Mouse (Mus musculus): ENCODE data around the gene Slc25a41. TPM values are rescaled to one million over a fixed set of nuclear protein-coding genes. Genes with fewer than 3 reads are reported as not detected.

Gene Slc25a41
- polyA plus RNA-seq, 1 experiment from 2014 or later, result not detected

DNA sequence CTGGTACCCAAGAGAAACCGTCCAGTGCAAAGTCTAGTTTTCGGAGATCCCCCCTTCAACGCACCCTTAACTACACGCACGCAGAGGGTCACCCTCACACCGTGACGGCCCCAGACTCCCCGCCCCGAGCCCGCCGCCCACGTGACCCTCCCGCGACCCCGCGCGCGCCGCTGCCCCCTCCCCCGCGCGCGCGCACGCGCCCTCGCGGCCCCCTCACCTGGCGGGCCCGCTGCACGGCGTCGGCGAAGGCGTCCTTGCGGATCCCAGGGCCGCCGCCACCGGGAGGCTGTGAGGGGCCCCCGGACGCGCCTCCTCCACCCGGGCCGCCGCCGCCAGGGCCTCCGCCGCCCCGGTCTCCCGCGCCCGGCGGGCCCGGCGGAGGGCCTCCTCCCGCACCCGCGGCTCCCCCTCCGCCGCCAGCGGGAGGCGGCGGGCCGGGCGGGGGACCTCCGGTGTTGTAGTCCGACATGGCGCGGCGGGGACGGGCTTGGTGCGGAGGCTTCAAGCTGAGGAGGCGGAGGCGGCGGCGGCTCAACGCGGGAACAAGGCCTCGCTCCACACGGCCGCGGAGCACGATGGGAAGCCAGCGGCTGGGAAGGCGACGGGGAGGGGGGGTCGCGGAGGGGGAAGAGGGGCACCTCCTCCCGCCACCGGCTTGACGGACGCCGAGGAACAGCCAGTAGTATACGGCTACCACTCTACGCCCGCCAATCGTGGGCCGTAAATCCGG is 10.4 kb downstream of the Slc25a41 start, which contains the start of gene Khsrp:
Gene Khsrp (minus strand): TSS at position 592 of the 730 bp plus-strand sequence.
- no peak for ATAC-seq
- H3K4me3 ChIP-seq (ENCODE audit: low read depth, low read length), result peak within 1 kb of the TSS; percentile 89
- peak within 1 kb of the TSS; percentile 87 for H3K4me2 ChIP-seq (ENCODE audit: low read length)
- H3K9ac ChIP-seq (ENCODE audit: low read depth, low read length), result peak within 1 kb of the TSS; percentile 80
- peaks cover 9% of the 10 kb centered on the region; the same call in 1 of the 2 replicates for H3K36me3 ChIP-seq (ENCODE audit: control insufficient read depth, insufficient read depth, low read length)
- no peaks in the 10 kb centered on the region for H3K9me3 ChIP-seq (replicated peaks; ENCODE audit: control insufficient read depth, low read length, poor library complexity, severe bottlenecking)
- no peaks in the 10 kb centered on the region for H3K27me3 ChIP-seq (ENCODE audit: control insufficient read depth, insufficient read depth, low read depth, low read length)
- WGBS, result under 1% methylated on average over 70 of the region's 99 CpGs
- H3K4me1 ChIP-seq (ENCODE audit: control insufficient read depth, insufficient read depth, low read length), result peaks cover 14% of the 10 kb centered on the region
- H3K27ac ChIP-seq (ENCODE audit: low read length), result peak within 1 kb of the TSS; percentile 86

- Histone ChIP-seq H3K9me3 (replicated peaks; ENCODE audit: control insufficient read depth, low read length, poor library complexity, severe bottlenecking) (no peaks in the 10 kb centered on the region), H3K27ac (ENCODE audit: low read length) (no peak overlapping the region), H3K9ac (ENCODE audit: low read depth, low read length) (0 out of 2 replicates have a peak overlapping the region, but pooled peaks have one; percentile 80), H3K4me2 (ENCODE audit: low read length) (peak overlapping the region; percentile 87), H3K4me1 (ENCODE audit: control insufficient read depth, insufficient read depth, low read length) (peaks cover 14% of the 10 kb centered on the region), H3K27me3 (ENCODE audit: control insufficient read depth, insufficient read depth, low read depth, low read length) (no peaks in the 10 kb centered on the region), H3K36me3 (ENCODE audit: control insufficient read depth, insufficient read depth, low read length) (peaks cover 18% of the 10 kb centered on the region), H3K4me3 (ENCODE audit: low read depth, low read length) (peak overlapping the region; percentile 89)
- WGBS, result 56% methylated on average over 8 of the region's 8 CpGs
- no peak for ATAC-seq
These were observed 11.8 kb downstream of the Slc25a41 start for GRCm38 (mm10) chr17:57029691-57030090.

GRCm38 (mm10) chr17:57027471-57027870 is 14.0 kb downstream of the Slc25a41 start:
- H3K27ac ChIP-seq (ENCODE audit: low read length), result no peak overlapping the region
- no peaks in the 10 kb centered on the region for H3K27me3 ChIP-seq (ENCODE audit: control insufficient read depth, insufficient read depth, low read depth, low read length)
- no peak overlapping the region for H3K4me2 ChIP-seq (ENCODE audit: low read length)
- 90% methylated on average over 4 of the region's 4 CpGs for WGBS
- peaks cover 38% of the 10 kb centered on the region for H3K36me3 ChIP-seq (ENCODE audit: control insufficient read depth, insufficient read depth, low read length)
- H3K9me3 ChIP-seq (replicated peaks; ENCODE audit: control insufficient read depth, low read length, poor library complexity, severe bottlenecking), result no peaks in the 10 kb centered on the region
- H3K4me1 ChIP-seq (ENCODE audit: control insufficient read depth, insufficient read depth, low read length), result peaks cover 14% of the 10 kb centered on the region
- H3K4me3 ChIP-seq (ENCODE audit: low read depth, low read length), result no peak overlapping the region
- no peak overlapping the region for H3K9ac ChIP-seq (ENCODE audit: low read depth, low read length)
- ATAC-seq, result no peak

DNA sequence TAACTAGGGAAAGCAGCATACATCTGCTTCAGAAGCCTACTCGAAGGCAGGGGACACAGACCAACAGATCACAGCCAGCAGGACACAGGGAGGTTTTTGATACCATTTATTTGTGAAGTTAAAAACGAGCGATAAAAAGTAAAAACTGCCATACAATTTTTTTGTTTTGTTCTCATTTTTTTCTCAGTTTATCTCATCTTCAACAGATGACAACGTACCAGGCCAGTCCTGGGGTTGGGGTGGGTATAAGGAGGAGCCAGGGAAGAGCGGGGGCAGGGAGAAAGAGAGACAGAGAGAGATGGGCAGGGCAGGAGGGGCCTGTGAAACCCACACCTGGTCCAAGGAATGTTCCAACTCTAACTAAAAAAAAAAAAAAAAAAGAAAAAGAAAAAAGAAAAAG is 20.5 kb downstream of the Slc25a41 start:
- no peak for ATAC-seq
- Histone ChIP-seq H3K4me1 (ENCODE audit: control insufficient read depth, insufficient read depth, low read length) (no peaks in the 10 kb centered on the region), H3K9me3 (replicated peaks; ENCODE audit: control insufficient read depth, low read length, poor library complexity, severe bottlenecking) (no peaks in the 10 kb centered on the region), H3K27me3 (ENCODE audit: control insufficient read depth, insufficient read depth, low read depth, low read length) (no peaks in the 10 kb centered on the region), H3K4me3 (ENCODE audit: low read depth, low read length) (no peak overlapping the region), H3K27ac (ENCODE audit: low read length) (no peak overlapping the region), H3K4me2 (ENCODE audit: low read length) (no peak overlapping the region), H3K36me3 (ENCODE audit: control insufficient read depth, insufficient read depth, low read length) (peaks cover 41% of the 10 kb centered on the region), H3K9ac (ENCODE audit: low read depth, low read length) (no peak overlapping the region)
- WGBS, result 95% methylated on average over 5 of the region's 5 CpGs

- Histone ChIP-seq H3K4me2 (ENCODE audit: low read length) (no peak overlapping the region), H3K9ac (ENCODE audit: low read depth, low read length) (no peak overlapping the region), H3K4me1 (ENCODE audit: control insufficient read depth, insufficient read depth, low read length) (no peaks in the 10 kb centered on the region), H3K27me3 (ENCODE audit: control insufficient read depth, insufficient read depth, low read depth, low read length) (no peaks in the 10 kb centered on the region), H3K9me3 (replicated peaks; ENCODE audit: control insufficient read depth, low read length, poor library complexity, severe bottlenecking) (no peaks in the 10 kb centered on the region), H3K4me3 (ENCODE audit: low read depth, low read length) (no peak overlapping the region), H3K27ac (ENCODE audit: low read length) (no peak overlapping the region), H3K36me3 (ENCODE audit: control insufficient read depth, insufficient read depth, low read length) (peaks cover 32% of the 10 kb centered on the region)
- WGBS, result 75% methylated on average over 2 of the region's 2 CpGs
- ATAC-seq, result no peak
These were observed 21.8 kb downstream of the Slc25a41 start for GRCm38 (mm10) chr17:57019693-57020092.

DNA sequence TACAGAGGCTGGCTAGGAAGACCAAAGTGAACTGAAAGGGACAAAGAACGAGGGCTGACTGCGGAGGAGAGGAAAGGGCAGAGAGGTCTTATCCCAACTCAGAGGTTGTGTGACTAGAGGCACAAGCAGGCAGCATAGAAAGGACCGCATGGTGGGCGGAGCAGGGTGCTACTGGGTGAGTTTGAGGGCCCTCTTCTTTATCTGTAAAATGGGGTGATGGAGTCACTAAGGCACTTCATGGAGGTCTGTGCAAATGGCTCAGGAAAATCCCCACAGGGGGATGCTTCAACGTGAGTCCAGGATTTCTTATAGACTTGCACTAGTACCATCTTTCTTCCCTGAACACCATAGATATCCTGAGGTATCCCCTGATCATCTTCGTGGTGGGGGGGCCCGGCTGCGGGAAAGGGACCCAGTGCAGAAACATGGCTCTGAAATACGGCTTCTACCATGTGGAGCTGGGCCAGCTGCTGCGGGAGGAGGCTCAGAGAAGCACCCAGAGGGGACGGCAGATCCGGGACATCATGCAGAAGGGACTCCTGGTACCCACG is 29.1 kb downstream of the Slc25a41 start:
- Histone ChIP-seq H3K36me3 (ENCODE audit: control insufficient read depth, insufficient read depth, low read length) (peaks cover 3% of the 10 kb centered on the region), H3K27ac (ENCODE audit: low read length) (peak overlapping the region; percentile 99), H3K4me2 (ENCODE audit: low read length) (peak overlapping the region; percentile 72), H3K4me3 (ENCODE audit: low read depth, low read length) (peak overlapping the region; percentile 76), H3K9ac (ENCODE audit: low read depth, low read length) (0 out of 2 replicates have a peak overlapping the region, but pooled peaks have one; percentile 89), H3K27me3 (ENCODE audit: control insufficient read depth, insufficient read depth, low read depth, low read length) (no peaks in the 10 kb centered on the region), H3K4me1 (ENCODE audit: control insufficient read depth, insufficient read depth, low read length) (peaks cover 16% of the 10 kb centered on the region), H3K9me3 (replicated peaks; ENCODE audit: control insufficient read depth, low read length, poor library complexity, severe bottlenecking) (no peaks in the 10 kb centered on the region)
- peak; percentile 2; the same call in 1 of the 2 replicates for ATAC-seq
- WGBS, result 69% methylated on average over 13 of the region's 13 CpGs

- Histone ChIP-seq H3K27ac (ENCODE audit: low read length) (peak within 1 kb of the TSS; percentile 99), H3K9ac (ENCODE audit: low read depth, low read length) (peak within 1 kb of the TSS; percentile 89), H3K4me1 (ENCODE audit: control insufficient read depth, insufficient read depth, low read length) (peaks cover 16% of the 10 kb centered on the region), H3K36me3 (ENCODE audit: control insufficient read depth, insufficient read depth, low read length) (peaks cover 10% of the 10 kb centered on the region), H3K27me3 (ENCODE audit: control insufficient read depth, insufficient read depth, low read depth, low read length) (no peaks in the 10 kb centered on the region), H3K4me3 (ENCODE audit: low read depth, low read length) (peak within 1 kb of the TSS; percentile 76), H3K4me2 (ENCODE audit: low read length) (peak within 1 kb of the TSS; percentile 91), H3K9me3 (replicated peaks; ENCODE audit: control insufficient read depth, low read length, poor library complexity, severe bottlenecking) (no peaks in the 10 kb centered on the region)
- WGBS, result under 1% methylated on average over 51 of the region's 51 CpGs
- peak; percentile 92 for ATAC-seq
These were observed 30.0 kb downstream of the Slc25a41 start, which contains the start of the genes Gtf2f1 and Gm17949 for GRCm38 (mm10) chr17:57011236-57012141. Gtf2f1 (minus strand) TSS chr17:57011288. Gm17949 (plus strand) TSS chr17:57011469.

DNA sequence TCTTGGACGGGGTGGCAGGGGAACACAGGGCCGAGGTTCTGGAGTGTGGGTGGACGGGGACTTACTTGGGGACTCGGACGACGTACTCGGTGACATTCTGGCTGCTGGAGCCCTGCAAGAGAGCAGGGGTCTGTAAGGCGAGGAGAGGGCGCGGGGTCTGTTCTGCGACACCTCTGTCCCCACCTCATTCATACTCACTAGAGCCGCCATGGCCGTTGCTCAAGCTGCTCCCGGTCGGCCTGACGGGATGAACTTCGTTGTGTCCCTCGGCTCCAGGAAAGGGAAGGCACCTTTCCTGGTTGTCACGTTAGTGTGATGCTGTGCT is 30.6 kb downstream of the Slc25a41 start:
- peak overlapping the region; percentile 76 for H3K4me3 ChIP-seq (ENCODE audit: low read depth, low read length)
- H3K9me3 ChIP-seq (replicated peaks; ENCODE audit: control insufficient read depth, low read length, poor library complexity, severe bottlenecking), result no peaks in the 10 kb centered on the region
- H3K36me3 ChIP-seq (ENCODE audit: control insufficient read depth, insufficient read depth, low read length), result peaks cover 12% of the 10 kb centered on the region
- peak overlapping the region; percentile 83 for H3K27ac ChIP-seq (ENCODE audit: low read length)
- H3K4me1 ChIP-seq (ENCODE audit: control insufficient read depth, insufficient read depth, low read length), result peaks cover 16% of the 10 kb centered on the region
- ATAC-seq, result peak; percentile 59
- H3K9ac ChIP-seq (ENCODE audit: low read depth, low read length), result peak overlapping the region; percentile 80
- no peaks in the 10 kb centered on the region for H3K27me3 ChIP-seq (ENCODE audit: control insufficient read depth, insufficient read depth, low read depth, low read length)
- WGBS, result under 1% methylated on average over 19 of the region's 19 CpGs
- H3K4me2 ChIP-seq (ENCODE audit: low read length), result peak overlapping the region; percentile 91

Measured in midbrain, embryonic 16.5 days (tissue).